Mouse (Mus musculus) bone marrow macrophage, adult 2 months (primary cell): ENCODE results near the gene Slc13a5.

ENCODE experiments used
- CTCF ChIP-seq: IDR thresholded peaks from 2 replicates; pipeline ENCODE4 v1.5.1; 2012; ENCODE audit warnings: low read depth, mild to moderate bottlenecking, low read length, moderate library complexity
- POLR2A ChIP-seq: IDR thresholded peaks from 2 replicates; pipeline ENCODE4 v1.6.1; 2012; ENCODE audit warnings: mild to moderate bottlenecking, low read depth, low read length, borderline replicate concordance

DNA sequence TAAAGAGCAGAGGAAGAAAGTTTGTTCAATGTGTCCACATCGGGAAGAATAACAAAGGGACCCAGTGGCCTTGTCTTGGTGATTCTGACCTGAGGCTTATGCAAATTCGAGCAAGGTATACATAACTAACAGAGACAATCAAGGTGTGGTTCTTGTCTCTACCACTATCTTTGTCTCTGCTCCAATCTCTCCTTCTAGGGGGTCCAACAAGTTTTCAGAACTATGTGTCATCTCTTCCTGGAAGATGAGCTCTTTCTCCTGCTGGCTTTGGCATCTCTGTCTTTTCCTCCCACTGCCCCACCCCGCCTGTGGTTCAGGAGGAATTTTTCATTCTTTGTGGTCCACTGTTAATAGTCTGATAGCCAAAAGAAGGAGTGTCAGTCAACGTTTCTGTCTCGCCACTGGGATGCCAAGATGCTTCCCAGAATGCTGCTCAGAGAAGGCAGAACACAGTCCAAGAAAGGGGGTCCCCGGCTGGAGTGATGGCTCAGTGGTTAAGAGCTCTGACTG lies 19.0 kb upstream of the Slc13a5 start:
- no peak for TF ChIP-seq CTCF
- no peak for TF ChIP-seq POLR2A
